Mouse (Mus musculus): ENCODE results near the gene Dazap2. TPM values are rescaled to one million over a fixed set of nuclear protein-coding genes. Genes with fewer than 3 reads are reported as not detected.
"Not testable (repeated sequence)": the region's sequence is repeated elsewhere in the genome, so short reads cannot be mapped to it uniquely, and the experiment has no call there.

Dazap2 gene
- polyA plus RNA-seq, 1 experiment from 2014 or later = 262 TPM

DNA sequence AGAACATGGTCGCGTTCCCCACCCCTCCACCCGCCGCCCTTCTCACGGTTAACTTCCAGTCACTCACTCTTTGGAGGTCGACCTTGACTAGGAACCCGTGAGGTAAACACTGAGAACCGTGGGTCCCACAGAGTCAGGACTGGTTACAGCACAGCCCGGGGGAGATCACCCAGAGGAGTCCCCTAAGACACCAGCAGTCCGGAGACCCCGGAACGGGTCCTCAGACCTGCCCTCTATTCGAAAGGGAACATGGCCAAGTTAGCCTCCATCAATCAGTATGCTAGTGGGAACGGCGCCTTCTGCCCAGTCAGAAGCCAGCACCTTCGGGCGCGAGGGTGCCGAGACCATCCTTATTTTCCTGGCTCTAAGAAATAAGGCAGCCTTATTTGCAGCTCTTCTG, 1.1 kb downstream of the Dazap2 start:
- Histone ChIP-seq H3K36me3 (ENCODE audit: insufficient read depth, low read length) (peaks cover 30% of the 10 kb centered on the region), H3K9me3 (ENCODE audit: low read length) (no peaks in the 10 kb centered on the region), H3K27me3 (ENCODE audit: insufficient read depth, low read length) (no peaks in the 10 kb centered on the region), H3K27ac (ENCODE audit: low read length) (peak overlapping the region; percentile 99), H3K4me3 (ENCODE audit: low read length) (peak overlapping the region; percentile 91), H3K9ac (replicated peaks; ENCODE audit: low read length) (peak overlapping the region; percentile 97), H3K4me1 (ENCODE audit: insufficient read depth, low read length) (peaks cover 24% of the 10 kb centered on the region), H3K4me2 (replicated peaks; ENCODE audit: low read depth, low read length) (peak overlapping the region; percentile 74)
- under 1% methylated on average over 19 of the region's 19 CpGs for WGBS
- peak; percentile 10; the same call in 1 of the 2 replicates for ATAC-seq (ENCODE audit: low FRiP score, low TSS enrichment)

DNA sequence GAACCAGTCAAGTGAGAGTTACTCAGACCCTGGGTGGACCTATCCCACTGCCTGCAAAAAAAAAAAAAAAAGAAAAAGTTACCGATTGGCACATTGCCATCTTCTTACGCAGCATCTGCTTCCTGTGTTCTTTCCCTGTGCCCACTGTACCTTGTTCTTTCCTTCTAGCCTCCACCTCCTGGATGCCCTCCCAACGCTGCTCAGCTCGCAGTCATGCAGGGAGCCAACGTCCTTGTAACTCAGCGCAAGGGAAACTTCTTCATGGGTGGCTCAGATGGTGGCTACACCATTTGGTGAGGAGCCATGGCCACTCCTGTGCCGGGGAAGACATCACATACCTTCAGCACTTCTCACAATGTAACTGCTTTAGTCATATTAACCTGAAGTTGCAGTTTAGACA, 4.1 kb downstream of the Dazap2 start:
- no peak overlapping the region for H3K4me2 ChIP-seq (replicated peaks; ENCODE audit: low read depth, low read length)
- no peaks in the 10 kb centered on the region for H3K27me3 ChIP-seq (ENCODE audit: insufficient read depth, low read length)
- H3K36me3 ChIP-seq (ENCODE audit: insufficient read depth, low read length) = peaks cover 35% of the 10 kb centered on the region
- no peak overlapping the region for H3K4me3 ChIP-seq (ENCODE audit: low read length)
- no peak for ATAC-seq (ENCODE audit: low FRiP score, low TSS enrichment)
- H3K27ac ChIP-seq (ENCODE audit: low read length) = no peak overlapping the region
- WGBS = 81% methylated on average over 7 of the region's 7 CpGs
- H3K9ac ChIP-seq (replicated peaks; ENCODE audit: low read length) = no peak overlapping the region
- H3K4me1 ChIP-seq (ENCODE audit: insufficient read depth, low read length) = peaks cover 13% of the 10 kb centered on the region
- no peaks in the 10 kb centered on the region for H3K9me3 ChIP-seq (ENCODE audit: low read length)

DNA sequence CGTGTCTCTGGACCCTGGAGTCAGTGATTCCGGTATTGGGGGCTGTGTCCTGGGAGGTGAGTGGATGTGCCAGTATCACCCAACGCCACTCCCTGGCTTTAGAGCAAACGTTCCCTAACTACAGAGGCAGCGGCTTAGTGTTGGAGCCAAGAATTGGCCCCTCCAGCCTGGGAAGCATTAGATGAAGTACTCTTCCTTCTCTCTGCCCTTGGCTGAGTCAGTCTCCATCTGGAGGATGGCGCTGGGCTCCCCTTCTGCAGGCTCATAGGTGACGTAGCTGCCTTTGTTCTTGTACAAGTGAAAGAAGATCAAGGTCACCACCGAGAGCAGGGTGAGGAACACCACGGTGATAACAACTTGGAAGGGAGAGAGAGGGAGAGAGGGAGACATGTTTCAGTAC, 6.5 kb downstream of the Dazap2 start:
- H3K4me2 ChIP-seq (replicated peaks; ENCODE audit: low read depth, low read length); H3K9ac ChIP-seq (replicated peaks; ENCODE audit: low read length); H3K27ac ChIP-seq (ENCODE audit: low read length); H3K4me3 ChIP-seq (ENCODE audit: low read length); H3K9me3 ChIP-seq (ENCODE audit: low read length); ATAC-seq (ENCODE audit: low FRiP score, low TSS enrichment); H3K27me3 ChIP-seq (ENCODE audit: insufficient read depth, low read length): not testable (repeated sequence)
- 76% methylated on average over 9 of the region's 9 CpGs for WGBS
- H3K36me3 ChIP-seq (ENCODE audit: insufficient read depth, low read length) = peaks cover 35% of the 10 kb centered on the region
- H3K4me1 ChIP-seq (ENCODE audit: insufficient read depth, low read length) = peaks cover 15% of the 10 kb centered on the region

- H3K27ac ChIP-seq (ENCODE audit: low read length) = peak overlapping the region; percentile 50; the same call in 1 of the 2 replicates
- H3K9ac ChIP-seq (replicated peaks; ENCODE audit: low read length) = no peak overlapping the region
- H3K36me3 ChIP-seq (ENCODE audit: insufficient read depth, low read length) = peaks cover 35% of the 10 kb centered on the region
- ATAC-seq (ENCODE audit: low FRiP score, low TSS enrichment) = 0 out of 2 replicates have a peak, but pooled peaks have one; percentile 36
- peaks cover 12% of the 10 kb centered on the region for H3K4me1 ChIP-seq (ENCODE audit: insufficient read depth, low read length)
- no peak overlapping the region for H3K4me2 ChIP-seq (replicated peaks; ENCODE audit: low read depth, low read length)
- H3K4me3 ChIP-seq (ENCODE audit: low read length) = no peak overlapping the region
- WGBS = 80% methylated on average over 7 of the region's 7 CpGs
- H3K27me3 ChIP-seq (ENCODE audit: insufficient read depth, low read length) = no peaks in the 10 kb centered on the region
- no peaks in the 10 kb centered on the region for H3K9me3 ChIP-seq (ENCODE audit: low read length)
These were observed 7.0 kb downstream of the Dazap2 start for GRCm38 (mm10) chr15:100622164-100622563.

- ATAC-seq (ENCODE audit: low FRiP score, low TSS enrichment) = no peak
- Histone ChIP-seq H3K27me3 (ENCODE audit: insufficient read depth, low read length) (no peaks in the 10 kb centered on the region), H3K4me2 (replicated peaks; ENCODE audit: low read depth, low read length) (no peak overlapping the region), H3K4me3 (ENCODE audit: low read length) (no peak overlapping the region), H3K9ac (replicated peaks; ENCODE audit: low read length) (no peak overlapping the region), H3K27ac (ENCODE audit: low read length) (no peak overlapping the region), H3K9me3 (ENCODE audit: low read length) (no peaks in the 10 kb centered on the region), H3K36me3 (ENCODE audit: insufficient read depth, low read length) (peaks cover 20% of the 10 kb centered on the region), H3K4me1 (ENCODE audit: insufficient read depth, low read length) (peaks cover 24% of the 10 kb centered on the region)
- 92% methylated on average over 9 of the region's 9 CpGs for WGBS
These were observed 8.6 kb downstream of the Dazap2 start for GRCm38 (mm10) chr15:100623754-100624153.

- no peak for ATAC-seq (ENCODE audit: low FRiP score, low TSS enrichment)
- peaks cover 28% of the 10 kb centered on the region for H3K4me1 ChIP-seq (ENCODE audit: insufficient read depth, low read length)
- no peaks in the 10 kb centered on the region for H3K27me3 ChIP-seq (ENCODE audit: insufficient read depth, low read length)
- H3K4me2 ChIP-seq (replicated peaks; ENCODE audit: low read depth, low read length) = no peak overlapping the region
- H3K4me3 ChIP-seq (ENCODE audit: low read length) = no peak overlapping the region
- peaks cover 14% of the 10 kb centered on the region for H3K36me3 ChIP-seq (ENCODE audit: insufficient read depth, low read length)
- H3K9me3 ChIP-seq (ENCODE audit: low read length) = no peaks in the 10 kb centered on the region
- H3K27ac ChIP-seq (ENCODE audit: low read length) = no peak overlapping the region
- no peak overlapping the region for H3K9ac ChIP-seq (replicated peaks; ENCODE audit: low read length)
- 92% methylated on average over 3 of the region's 3 CpGs for WGBS
These were observed 9.3 kb downstream of the Dazap2 start for GRCm38 (mm10) chr15:100624435-100624834.

DNA sequence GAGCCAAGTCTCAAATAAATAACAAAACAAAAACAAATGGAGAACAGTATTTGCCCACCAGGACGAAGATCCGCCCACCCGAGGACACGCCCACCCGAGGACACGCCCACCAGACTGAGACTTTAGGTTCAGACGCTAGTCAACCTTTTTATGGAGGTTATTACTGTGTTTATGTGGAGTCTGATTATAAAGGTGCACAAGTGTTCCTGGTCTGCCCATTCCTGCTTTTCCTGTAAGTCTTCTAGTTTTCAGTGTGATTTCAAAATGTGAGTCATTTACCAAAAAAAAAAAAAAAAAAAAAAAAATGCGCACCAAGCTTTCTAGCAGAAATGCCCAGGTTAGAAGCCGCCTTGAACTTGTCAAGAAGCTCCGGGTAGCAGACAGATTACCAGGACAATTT, 12.1 kb downstream of the Dazap2 start:
- no peaks in the 10 kb centered on the region for H3K27me3 ChIP-seq (ENCODE audit: insufficient read depth, low read length)
- WGBS = 20% methylated on average over 10 of the region's 10 CpGs
- H3K4me1 ChIP-seq (ENCODE audit: insufficient read depth, low read length) = peaks cover 29% of the 10 kb centered on the region
- H3K36me3 ChIP-seq (ENCODE audit: insufficient read depth, low read length) = no peaks in the 10 kb centered on the region
- no peak for ATAC-seq (ENCODE audit: low FRiP score, low TSS enrichment)
- peak overlapping the region; percentile 2; the same call in 1 of the 2 replicates for H3K9ac ChIP-seq (replicated peaks; ENCODE audit: low read length)
- H3K4me3 ChIP-seq (ENCODE audit: low read length) = no peak overlapping the region
- H3K9me3 ChIP-seq (ENCODE audit: low read length) = no peaks in the 10 kb centered on the region
- peak overlapping the region; percentile 22 for H3K27ac ChIP-seq (ENCODE audit: low read length)
- 0 out of 2 replicates have a peak overlapping the region, but pooled peaks have one; percentile 7 for H3K4me2 ChIP-seq (replicated peaks; ENCODE audit: low read depth, low read length)

- WGBS = 8% methylated on average over 11 of the region's 11 CpGs
- Histone ChIP-seq H3K27ac (ENCODE audit: low read length) (peak overlapping the region; percentile 22), H3K9ac (replicated peaks; ENCODE audit: low read length) (peak overlapping the region; percentile 2; the same call in 1 of the 2 replicates), H3K4me1 (ENCODE audit: insufficient read depth, low read length) (peaks cover 32% of the 10 kb centered on the region), H3K4me3 (ENCODE audit: low read length) (no peak overlapping the region), H3K27me3 (ENCODE audit: insufficient read depth, low read length) (no peaks in the 10 kb centered on the region), H3K9me3 (ENCODE audit: low read length) (no peaks in the 10 kb centered on the region), H3K4me2 (replicated peaks; ENCODE audit: low read depth, low read length) (0 out of 2 replicates have a peak overlapping the region, but pooled peaks have one; percentile 7), H3K36me3 (ENCODE audit: insufficient read depth, low read length) (no peaks in the 10 kb centered on the region)
- ATAC-seq (ENCODE audit: low FRiP score, low TSS enrichment) = no peak
These were observed 12.7 kb downstream of the Dazap2 start for GRCm38 (mm10) chr15:100627774-100628370.

- Histone ChIP-seq H3K9me3 (ENCODE audit: low read length) (no peaks in the 10 kb centered on the region), H3K27ac (ENCODE audit: low read length) (peak overlapping the region; percentile 58; the same call in 1 of the 2 replicates), H3K4me1 (ENCODE audit: insufficient read depth, low read length) (peaks cover 39% of the 10 kb centered on the region), H3K4me2 (replicated peaks; ENCODE audit: low read depth, low read length) (no peak overlapping the region), H3K27me3 (ENCODE audit: insufficient read depth, low read length) (no peaks in the 10 kb centered on the region), H3K9ac (replicated peaks; ENCODE audit: low read length) (no peak overlapping the region), H3K36me3 (ENCODE audit: insufficient read depth, low read length) (no peaks in the 10 kb centered on the region), H3K4me3 (ENCODE audit: low read length) (no peak overlapping the region)
- 55% methylated on average over 7 of the region's 7 CpGs for WGBS
- ATAC-seq (ENCODE audit: low FRiP score, low TSS enrichment) = no peak
These were observed 13.6 kb downstream of the Dazap2 start for GRCm38 (mm10) chr15:100628797-100629196.

DNA sequence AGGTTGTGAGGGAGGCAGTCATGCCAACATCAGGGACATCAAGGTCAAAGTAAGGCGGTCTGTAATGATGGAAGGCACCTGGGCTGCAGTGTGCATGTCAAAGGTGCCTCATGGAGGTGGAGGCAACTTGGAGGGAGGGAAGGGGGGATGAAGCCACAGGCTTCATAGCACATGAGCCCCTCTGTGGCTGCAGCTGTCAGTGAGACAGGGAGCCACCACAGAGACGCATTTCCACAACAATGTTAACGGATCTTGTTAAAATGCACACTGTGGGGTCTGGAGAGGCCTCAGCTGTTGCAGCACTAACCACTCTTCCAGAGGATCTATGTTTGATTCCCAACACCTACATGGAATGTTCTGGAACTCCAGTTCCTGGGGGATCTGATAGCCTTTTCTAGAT, 15.0 kb downstream of the Dazap2 start:
- WGBS = 63% methylated on average over 3 of the region's 3 CpGs
- Histone ChIP-seq H3K27ac (ENCODE audit: low read length) (no peak overlapping the region), H3K4me1 (ENCODE audit: insufficient read depth, low read length) (peaks cover 38% of the 10 kb centered on the region), H3K4me3 (ENCODE audit: low read length) (no peak overlapping the region), H3K9ac (replicated peaks; ENCODE audit: low read length) (no peak overlapping the region), H3K4me2 (replicated peaks; ENCODE audit: low read depth, low read length) (no peak overlapping the region), H3K36me3 (ENCODE audit: insufficient read depth, low read length) (no peaks in the 10 kb centered on the region), H3K9me3 (ENCODE audit: low read length) (no peaks in the 10 kb centered on the region), H3K27me3 (ENCODE audit: insufficient read depth, low read length) (peaks cover 3% of the 10 kb centered on the region)
- no peak for ATAC-seq (ENCODE audit: low FRiP score, low TSS enrichment)
